Mouse (Mus musculus) R1 (cell line): ENCODE measurements around the gene Mtmr3.
"Not testable (repeated sequence)": the region's sequence is repeated elsewhere in the genome, so short reads cannot be mapped to it uniquely, and the experiment has no call there.

Source experiments
- DNase-seq: peaks from one replicate; pipeline ENCODE4 v3.0.0-alpha.2; 2018; ENCODE audit warnings: low read depth, low spot score

Gene Mtmr3

GRCm38 (mm10) chr11:4601890-4602289 lies 7.2 kb upstream of the Mtmr3 start:
- DNase-seq: no peak

GRCm38 (mm10) chr11:4599916-4600315 lies 5.3 kb upstream of the Mtmr3 start:
- DNase-seq: no peak

DNA sequence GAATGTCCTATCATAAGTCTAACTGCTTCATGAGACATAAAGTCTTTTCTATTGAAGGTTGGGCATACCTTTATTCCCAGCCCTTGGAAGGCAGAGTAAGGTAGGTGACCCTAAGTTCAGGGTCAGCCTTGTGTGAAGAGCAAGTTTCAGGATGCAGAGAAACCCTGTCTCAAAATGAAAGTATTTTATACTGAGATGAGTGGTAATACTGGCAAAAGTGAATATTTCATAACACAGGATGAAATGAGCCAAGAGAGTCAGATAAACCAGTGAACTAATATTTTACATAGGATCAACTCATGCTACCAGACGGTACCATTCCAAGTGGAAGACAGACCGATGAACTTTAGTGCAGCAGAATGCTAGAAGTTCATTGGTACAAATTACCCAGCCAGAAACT lies 3.7 kb upstream of the Mtmr3 start:
- no peak for DNase-seq

DNA sequence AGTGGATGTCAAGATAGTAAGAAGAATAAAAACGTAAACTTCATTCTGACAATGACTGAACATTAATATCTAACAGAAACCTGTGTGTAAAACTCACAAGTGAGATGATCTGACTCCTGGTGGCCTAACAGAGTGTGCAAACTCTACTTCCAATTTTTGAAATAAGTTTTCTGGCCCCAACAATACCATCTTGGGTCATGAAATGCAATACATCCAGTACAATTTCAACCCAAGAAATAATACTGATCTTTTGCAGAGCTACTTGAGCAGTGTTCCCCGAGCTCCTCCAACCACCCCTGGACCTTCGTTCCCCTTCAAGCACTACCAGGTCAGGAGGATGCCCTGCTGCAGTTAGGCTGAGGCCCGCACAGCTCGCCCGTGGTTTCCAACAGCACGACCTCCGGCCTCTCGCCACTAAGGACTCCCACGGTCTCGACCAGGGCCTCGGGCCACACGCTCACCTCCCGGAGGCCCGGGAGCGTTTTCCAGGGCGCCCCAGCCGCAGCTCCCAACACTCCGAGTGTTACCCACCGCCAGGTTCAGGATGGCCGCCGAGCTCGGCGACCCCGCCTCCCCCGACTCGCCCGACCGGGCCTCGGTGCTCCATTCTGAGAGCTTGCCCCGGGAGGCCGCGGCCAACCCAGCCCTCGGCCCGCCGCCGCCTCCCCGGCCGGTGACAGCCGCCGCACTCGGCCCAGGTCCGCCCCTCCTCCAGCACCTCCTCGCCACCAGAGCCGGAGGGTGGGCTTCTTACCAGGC lies 635 bp downstream of the Mtmr3 start:
- DNase-seq: peak; percentile 56

DNA sequence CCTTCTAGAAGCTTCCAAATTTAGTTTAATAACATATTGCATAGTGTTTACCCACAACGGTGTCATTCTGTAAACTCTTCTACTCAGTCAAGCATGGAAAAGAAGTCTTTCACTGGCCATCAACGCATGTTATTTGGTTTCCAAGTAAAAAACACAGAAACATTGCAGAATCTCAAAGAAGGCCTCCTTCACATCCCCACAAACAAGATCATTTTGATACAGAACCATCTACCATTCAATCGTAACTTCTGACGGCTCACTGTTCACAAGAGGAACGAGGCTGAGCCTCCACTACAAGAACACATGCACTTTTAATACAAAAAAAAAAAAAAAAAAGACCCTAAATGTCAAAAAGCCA lies 1.2 kb downstream of the Mtmr3 start:
- DNase-seq: no peak

- DNase-seq: no peak
Observed at GRCm38 (mm10) chr11:4591811-4592210, 2.9 kb downstream of the Mtmr3 start.

DNA sequence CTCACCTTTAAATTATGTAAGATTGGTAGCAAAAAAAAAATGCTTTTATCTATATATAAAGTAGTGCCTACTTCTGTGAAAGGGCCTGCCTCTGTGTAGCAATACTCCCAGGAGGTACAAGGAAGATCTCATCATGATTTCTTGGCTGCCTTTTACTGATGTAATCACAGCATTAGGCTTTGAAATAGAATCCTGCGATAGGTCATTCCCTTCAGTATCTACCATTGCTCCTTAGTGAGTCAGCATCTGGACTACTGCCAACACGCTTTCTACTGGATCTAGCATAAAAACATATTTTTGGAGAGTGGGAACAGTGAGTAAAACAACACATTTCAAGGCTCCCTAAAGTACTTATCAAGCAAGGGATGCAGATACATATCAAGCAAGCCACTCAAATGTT lies 16.0 kb downstream of the Mtmr3 start:
- DNase-seq: no peak

- no peak for DNase-seq
Observed at GRCm38 (mm10) chr11:4577079-4577478, 17.6 kb downstream of the Mtmr3 start.

DNA sequence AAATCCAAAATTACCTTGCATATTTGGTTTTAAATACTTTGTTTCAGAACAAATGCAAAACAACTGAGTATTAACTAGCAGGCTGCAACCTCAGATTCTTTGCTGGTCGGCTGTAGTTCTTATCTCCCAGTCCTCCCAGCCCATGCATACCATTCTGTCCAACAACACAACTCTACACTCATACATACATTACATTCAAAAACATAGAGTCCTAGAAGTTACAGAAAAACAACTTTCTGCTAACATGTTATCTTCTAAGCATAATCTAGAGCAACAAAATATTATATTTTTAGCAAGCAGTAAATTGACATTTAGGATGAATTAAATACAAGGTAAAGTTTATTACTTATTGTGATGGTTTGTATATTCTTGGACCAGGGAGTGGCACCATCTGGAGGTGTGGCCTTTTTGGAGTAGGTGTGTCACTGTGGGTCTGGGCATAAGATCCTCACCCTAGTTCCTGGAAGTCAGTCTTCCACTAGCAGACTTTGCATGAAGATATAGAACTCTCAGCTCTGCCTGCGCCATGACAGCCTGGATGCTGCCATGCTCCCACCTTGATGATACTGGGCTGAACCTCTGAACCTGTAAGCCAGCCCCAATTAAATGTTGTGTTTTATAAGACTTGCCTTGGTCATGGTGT lies 18.5 kb downstream of the Mtmr3 start:
- not testable (repeated sequence) for DNase-seq

DNA sequence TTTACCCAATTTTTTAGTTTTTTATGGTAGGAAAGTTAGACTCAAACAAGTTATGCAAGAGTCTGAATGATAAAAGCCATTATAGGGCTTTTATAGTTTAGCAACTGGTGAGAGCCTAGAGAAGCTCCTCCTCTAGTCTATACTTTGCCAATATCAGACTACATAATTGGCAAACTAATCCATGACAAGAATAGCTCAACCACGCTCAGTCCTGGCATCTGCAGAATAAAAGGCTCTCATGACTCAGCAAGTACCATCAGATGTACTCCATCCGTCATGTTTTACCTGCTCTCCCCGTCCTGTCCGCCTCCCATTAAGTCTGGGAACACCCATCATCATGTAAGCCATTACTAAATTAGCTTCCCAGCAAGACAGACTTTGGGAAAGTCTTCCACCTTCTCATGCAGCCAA lies 23.2 kb downstream of the Mtmr3 start:
- DNase-seq: no peak

- no peak for DNase-seq
Observed at GRCm38 (mm10) chr11:4566333-4566732, 28.3 kb downstream of the Mtmr3 start.

DNA sequence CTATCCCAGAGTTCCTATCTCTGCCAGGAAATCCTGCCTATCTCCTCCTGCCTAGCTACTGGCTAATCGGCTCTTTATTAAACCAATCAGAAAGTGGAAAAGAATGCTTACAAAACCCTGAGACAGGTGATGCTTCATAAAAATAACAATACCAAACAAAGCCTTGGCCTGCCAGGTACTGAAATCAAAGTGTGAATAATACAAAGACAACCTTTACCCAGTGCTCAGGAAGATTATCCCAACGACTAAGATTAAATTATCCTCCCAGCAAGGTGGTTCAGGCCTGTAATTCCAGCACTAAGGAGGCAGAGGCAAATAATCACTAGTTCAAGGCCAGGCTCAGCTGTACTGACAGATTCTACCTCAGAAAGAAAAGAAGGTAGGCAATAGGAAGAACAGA lies 29.1 kb downstream of the Mtmr3 start:
- DNase-seq: peak; percentile 18

GRCm38 (mm10) chr11:4553274-4554063 lies 41.2 kb downstream of the Mtmr3 start:
- no peak for DNase-seq

DNA sequence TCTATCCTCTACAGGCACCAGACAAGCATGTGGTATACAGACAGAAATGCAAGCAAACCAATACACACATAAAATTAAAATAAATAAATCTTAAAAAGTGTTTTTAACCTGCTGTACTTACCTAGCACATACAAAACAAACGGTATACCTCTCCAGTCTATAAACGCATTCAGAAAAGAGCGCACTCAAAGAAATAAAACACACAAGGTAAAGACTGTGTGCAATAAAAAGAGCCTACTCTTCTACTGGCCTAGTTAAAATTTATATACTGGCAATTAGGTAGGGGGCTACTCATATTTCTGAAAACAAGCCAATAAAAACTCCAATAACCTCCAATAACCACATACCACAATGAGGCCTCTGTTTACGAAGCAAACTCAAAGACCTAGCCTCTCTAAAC lies 47.1 kb downstream of the Mtmr3 start:
- DNase-seq: no peak

- DNase-seq: no peak
Observed at GRCm38 (mm10) chr11:4545976-4546375, 48.7 kb downstream of the Mtmr3 start.

DNA sequence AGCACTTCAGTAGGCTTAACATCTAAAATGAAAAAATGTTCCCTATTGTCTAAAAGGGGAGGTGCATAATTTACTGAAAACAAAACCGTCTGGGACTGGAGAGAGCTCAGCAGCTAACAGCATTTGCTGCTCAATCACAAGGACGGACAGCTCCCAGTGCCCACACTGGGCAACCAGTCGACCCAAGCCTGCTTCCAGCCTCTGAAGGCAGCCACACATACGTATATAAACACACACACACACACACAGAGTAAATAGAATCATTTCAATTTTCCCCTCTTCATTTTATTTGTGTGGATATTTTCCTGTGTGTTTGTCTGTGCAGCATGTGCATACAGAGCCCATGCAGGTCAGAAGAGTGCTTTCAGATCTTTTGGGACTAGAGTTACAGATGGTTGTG lies 49.3 kb downstream of the Mtmr3 start:
- peak; percentile 10 for DNase-seq

DNA sequence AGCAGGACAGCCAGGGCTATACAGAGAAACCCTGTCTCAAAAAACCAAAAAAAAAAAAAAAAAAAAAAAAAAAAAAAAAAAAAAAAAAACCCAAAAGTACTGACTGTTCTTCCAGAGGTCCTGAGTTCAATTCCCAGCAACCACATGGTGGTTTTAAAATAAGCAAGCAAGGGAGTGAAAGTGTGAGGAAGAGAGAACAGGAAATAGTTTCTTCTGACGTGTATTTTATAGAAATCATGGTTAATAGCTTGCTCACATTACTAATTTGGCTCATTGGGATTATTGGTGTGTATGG lies 50.1 kb downstream of the Mtmr3 start:
- not testable (repeated sequence) for DNase-seq

GRCm38 (mm10) chr11:4543746-4544626 lies 50.7 kb downstream of the Mtmr3 start:
- DNase-seq: no peak

DNA sequence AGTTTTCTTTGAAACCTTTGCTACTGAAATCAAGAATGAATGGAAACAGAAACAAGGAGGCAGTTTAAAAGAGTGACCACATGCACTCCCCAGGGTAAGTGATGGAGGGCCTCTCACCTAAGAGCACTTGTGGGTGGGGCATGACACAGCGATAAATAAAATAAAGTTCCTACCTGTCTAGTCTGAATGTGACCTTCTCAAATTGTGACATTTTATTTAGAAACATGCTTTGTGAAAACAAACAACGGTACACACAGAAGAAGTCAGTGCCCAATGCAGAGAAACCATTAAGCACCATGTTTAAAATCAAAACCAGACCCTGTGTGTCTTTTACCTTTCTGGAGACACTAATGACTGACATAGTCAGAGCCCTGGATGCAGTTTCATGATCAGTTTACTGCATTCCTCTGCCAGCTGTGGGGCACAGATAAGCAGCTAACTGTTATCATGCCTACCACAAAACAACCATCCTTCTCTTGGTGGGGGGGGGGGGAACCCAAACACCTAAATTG lies 51.6 kb downstream of the Mtmr3 start:
- DNase-seq: no peak

DNA sequence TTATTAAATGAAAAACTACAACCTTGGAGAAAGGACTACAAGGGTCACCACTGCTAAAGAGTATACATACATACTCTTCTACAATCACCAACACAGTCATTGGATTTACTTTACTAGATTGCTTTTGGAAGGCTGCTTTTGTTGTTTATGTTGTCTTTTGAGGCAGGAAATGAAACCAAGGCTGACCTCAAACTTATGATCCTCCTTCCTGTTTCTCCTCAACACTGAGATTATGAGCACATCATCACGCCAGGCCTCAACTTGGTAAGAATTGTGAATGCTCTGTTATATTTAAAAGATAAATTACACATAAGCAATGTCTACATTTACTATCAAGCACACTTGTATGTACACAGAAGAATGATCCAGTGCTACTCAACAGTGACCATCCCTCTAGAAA lies 58.0 kb downstream of the Mtmr3 start:
- DNase-seq: no peak

GRCm38 (mm10) chr11:4527132-4527531 lies 67.5 kb downstream of the Mtmr3 start:
- no peak for DNase-seq
